Mouse (Mus musculus) ovary, adult 18-20 months (tissue): ENCODE results near the gene Rad23a.

Experiments used
- DNase-seq: peaks from one replicate; pipeline ENCODE4 v3.0.0; 2022; ENCODE audit warnings: low spot score, mixed read lengths

The Rad23a gene

DNA sequence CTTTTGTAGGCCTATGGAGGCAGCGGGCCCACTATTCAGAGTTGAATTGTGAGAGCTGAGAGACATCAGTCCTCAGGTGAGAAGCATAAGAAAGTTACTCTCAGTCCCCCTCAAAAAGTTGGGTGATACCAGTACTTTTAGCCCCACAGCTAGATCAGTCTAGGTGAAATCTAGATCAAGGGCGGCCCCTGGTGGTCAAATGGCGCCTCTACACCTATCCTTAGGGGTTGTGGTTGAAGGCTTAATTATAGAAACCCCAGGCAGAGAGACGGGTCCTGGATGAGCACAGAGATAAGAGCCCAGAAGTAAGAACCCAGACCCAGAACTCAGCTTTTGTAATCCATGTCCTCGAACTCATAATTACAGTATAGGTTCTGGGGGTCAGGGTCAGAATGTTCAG, 27.4 kb downstream of the Rad23a start:
- DNase-seq: no peak

DNA sequence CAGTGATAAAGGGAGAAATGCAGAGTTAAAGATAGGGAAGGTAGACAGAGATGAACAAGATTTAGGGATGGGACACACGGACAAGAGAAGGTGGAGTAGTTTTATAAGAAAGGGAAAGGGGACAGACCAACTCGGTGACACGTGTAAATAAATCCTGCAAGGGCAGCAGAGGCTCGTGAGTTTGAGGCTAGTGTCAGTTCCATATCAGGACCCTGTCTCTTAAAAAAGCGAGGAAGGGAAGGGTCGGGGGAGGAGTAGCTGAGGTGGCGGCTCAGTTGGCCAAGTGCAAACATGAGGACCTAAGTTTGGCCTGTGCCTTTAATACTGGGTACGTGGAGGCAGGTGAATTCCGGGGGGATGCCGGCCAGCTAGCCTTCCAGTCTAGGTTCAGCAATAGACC, 29.2 kb downstream of the Rad23a start:
- DNase-seq: no peak

DNA sequence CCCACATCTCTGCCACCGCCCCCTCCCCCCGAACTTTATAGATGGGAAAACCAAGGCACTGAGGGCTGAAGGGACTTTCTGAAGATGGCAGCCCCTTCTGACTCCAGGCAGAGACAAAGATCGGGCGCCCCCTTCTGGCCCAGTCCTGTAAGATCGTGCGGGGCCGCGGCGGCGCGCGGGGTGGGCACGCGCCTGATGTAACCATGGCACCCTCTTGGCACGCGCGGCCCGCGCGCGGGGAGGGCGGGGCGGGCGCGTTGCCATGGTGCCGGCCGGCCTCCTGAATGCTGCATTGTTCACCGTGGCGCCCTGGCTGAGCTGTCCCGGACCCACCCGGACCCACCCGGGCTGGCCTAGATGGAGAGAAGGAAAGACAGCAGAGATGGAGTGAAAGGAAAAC, 29.6 kb downstream of the Rad23a start:
- DNase-seq: peak; percentile 84

DNA sequence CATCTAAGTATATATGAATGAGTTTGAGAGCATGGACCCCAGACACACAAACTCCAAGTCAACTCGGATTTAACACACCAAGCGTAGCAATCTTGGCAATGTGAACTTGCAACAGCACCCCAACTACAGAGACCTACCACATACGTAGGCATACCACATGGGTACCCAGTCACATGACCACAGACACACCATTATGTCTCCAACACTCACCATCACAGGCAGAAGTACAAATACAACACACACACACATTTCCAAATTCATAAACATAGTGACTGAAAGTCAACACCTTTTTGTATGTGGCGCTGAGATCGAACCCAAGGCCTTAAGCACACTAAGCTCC, 30.6 kb downstream of the Rad23a start:
- DNase-seq: no peak

DNA sequence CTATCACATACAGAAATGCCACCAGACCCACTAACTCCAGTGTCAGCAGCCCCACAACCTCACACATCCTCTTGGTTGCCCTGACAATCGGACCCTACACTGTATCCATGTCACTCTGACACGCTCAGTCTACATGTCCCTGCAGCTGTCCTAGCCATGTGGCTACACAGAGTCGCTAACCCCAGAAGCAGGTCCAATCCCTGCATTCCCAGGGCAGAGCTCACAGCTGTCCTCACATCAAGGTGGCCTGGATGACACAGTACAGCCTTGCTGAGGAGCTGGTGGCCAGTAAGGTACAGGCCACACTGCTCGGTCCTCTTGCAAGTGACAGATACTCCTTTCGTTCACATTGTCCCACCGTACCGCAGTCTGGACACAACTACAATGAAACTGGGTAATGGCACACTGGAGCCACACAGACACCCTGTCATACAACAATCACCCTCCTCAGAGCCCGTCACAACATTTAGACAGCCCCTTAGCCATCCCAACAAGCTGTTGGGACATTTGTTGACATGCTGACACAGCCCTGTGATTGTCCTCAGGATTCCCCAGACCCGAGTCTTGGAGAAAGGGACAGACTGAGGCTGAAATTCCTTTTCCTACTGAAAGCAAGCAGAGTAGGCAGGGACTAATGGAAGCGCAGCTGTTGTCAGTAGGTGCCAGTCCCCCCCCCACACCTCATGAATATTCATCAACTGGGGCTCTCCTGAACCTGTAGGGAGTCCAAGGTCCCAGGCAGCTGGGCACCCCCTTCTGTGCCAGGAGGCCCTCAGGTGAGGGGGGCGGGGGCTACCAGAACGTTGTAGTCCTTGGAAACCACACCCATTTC, 31.1 kb downstream of the Rad23a start:
- no peak for DNase-seq

DNA sequence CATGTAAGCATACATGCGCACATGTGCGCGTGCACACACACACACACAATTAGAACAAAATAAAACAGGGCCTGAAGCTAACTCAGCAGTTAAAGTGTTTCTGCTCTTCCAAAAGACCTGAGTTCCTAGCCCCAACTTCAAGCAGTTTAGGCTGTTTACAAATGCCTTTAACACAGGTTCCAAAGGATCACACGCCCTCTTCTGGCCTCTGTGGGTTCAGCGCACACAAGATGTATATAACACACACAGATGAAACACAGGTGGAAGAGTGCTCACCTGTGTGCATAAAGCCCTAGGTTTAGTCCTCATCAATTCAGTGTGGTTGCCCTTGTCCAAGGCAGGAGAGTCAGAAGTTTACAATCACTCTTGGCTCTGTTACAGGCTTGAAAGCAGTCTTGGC, 34.4 kb downstream of the Rad23a start:
- no peak for DNase-seq

DNA sequence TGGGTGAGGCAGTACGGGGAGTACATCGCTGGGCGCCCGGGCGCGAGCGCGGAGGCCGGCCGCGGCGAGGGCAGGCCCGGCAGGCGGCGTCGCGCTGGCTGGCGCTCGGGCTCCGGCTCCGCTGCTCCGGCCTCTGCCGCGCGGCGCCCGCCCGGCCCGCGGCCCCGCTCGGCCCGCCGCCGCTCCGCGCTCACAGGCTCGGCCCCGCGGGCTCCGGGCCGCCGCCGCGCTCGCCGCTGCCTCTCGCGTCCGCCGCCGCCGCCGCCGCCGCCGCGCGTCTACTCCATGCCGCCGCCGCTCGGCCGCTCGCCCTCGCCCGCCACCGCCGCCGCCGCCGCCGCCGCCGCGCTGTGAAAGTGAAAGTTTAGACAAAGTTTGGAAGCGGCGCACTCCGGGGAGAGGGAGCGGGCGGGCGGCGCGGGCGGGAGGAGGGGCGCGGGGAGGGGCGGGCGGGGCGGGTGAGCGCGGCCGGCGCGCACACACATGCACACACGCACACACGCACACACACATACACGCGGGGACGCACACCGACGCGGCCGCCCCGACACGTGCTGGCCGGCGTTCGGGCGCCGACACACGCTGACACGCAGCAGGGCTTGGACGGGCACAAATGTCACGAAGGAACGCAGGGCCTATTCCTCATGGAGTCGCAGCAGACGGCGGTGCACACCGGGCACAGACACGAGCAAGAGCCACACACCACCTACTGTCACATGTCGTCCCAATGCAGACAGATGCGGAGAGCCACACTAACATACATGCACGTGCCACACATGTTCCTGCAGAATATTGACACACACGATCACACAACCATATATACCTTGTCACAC, 40.2 kb downstream of the Rad23a start, which contains the start of gene Nfix:
Gene Nfix (minus strand): TSS at position 346 of the 833 bp plus-strand sequence.
- peak; percentile 52 for DNase-seq

DNA sequence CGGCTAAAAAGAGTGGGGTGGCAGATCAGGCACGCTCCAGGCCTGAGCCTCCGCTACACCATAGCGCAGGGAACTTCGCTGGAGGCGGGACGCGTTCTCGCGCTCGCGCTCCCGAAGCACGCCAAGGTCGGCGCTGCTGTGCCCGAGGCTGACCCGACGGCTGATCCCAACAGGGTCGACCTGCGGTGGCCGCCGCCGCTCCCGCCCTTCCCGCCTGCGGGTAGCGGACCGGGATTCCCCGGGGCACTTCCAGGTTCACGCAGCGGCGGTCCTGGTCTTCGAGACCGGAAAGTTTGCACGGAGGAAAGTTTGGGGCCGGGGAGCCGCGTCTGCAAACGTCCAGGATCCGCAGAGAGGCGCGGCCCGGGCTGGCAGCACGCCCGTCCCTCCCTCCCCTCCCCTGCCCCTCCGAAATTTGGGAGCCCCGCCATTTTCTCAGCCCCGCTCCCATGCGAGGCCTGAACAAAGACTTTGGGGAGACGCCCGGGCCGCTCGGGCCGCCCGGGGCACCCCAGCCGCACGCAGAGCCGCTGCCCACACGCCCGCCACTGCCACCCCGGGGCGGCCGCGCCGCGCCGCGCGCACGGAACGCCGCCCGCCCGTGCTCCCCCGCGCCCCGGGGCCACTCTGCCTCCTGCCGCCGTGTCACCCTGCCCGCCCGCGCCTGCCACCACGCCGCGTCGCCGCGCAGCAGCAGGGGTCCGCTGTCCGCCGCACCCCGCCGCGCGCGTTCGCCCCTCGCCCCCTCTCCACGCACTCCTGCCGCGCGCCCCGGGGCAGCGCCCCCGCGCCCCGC, 41.1 kb downstream of the Rad23a start:
- DNase-seq: peak; percentile 57

DNA sequence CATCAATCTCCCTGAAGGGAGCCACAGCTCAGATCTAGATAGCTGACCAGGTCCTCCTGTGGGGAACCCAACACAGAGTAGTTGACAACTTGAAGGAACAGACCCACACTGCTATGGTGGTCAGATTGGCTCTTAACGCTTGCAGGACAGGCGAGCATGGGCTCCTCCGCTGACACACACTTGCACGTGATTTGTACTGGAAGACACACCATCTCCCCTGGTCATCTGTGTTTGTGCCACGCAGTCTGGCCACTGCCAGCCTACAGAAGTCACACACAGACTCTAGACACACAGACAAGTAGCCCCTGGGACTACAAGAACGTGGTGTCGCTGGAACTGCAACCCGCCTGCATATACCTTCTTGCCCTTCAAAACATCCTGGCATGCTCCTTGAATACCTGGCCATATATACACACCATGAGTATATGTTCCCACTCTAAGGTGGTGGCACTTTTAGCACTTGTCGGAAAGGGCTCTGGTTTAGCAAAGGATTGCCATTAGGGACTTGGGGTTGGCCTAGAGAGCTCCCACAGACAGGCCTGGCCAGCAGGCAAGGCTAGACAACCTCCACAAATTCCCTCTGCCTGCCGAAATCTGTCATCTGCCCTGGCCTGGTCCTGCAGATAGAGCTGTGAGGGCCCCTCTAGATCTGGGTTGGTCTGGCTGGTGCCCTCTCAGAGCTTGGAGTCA, 41.9 kb downstream of the Rad23a start:
- no peak for DNase-seq

DNA sequence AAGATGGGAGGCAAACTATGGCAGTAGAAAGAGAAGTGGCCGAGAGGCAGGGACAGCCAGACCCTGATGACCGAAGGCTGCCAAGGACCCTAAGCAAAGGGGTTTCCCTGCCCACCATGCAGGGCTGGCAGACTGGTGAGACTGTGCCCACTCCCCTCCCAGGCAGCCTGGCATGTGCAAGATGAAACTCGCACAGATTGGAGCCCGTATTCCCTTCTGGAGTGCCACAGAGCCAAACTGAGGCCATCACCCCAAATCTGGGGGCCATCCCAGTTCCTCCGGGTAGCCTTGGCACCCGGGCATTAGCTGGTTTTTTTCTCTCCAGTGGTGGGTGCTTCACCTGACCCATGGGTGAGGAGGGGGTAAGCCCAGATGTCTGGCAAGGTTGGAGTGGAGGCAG, 42.5 kb downstream of the Rad23a start:
- no peak for DNase-seq

DNA sequence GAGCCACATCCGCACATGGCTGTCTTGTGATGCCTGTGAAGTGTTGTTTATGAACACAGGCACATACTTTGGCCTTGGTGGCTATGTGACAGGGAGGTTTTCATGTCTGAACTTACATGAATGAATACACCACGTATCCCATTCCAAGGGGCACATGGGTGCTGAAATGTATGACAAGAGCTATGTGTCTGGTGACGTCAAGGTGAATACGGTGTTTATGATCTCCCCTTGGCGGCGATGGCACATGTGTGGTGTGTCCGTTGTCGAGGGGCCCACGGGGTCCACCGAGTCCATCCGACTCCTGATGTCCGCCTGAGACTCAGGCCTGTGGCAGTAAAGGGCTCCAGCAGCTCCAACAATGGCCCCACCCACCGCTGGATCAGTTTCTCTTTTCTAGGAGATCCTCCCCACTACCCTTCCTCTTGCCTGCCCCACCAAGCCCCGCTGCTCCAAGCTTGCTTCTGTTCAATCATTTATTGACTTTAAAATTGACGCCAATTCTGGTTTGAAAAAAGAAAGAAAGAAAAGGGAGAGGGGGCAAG, 43.1 kb downstream of the Rad23a start:
- DNase-seq: no peak

DNA sequence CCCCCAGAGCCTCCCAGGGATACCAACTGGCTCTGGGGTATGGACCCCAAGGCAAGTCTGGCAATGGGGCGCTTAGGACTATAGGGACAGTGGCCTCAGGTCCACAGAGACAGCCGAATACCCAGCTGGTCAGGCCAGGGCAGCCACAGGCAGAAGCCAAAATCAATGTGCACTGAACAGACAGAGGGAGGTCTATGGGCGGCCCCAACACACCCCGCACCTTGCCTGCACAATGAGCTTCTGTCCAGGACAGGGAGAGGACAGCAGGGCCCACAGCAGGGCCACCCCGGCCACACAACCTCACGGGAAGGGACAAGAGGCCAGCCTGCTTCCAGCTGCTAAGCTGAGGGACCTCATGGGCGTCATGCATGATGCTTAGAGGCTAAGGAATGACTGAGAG, 46.0 kb downstream of the Rad23a start:
- DNase-seq: no peak

DNA sequence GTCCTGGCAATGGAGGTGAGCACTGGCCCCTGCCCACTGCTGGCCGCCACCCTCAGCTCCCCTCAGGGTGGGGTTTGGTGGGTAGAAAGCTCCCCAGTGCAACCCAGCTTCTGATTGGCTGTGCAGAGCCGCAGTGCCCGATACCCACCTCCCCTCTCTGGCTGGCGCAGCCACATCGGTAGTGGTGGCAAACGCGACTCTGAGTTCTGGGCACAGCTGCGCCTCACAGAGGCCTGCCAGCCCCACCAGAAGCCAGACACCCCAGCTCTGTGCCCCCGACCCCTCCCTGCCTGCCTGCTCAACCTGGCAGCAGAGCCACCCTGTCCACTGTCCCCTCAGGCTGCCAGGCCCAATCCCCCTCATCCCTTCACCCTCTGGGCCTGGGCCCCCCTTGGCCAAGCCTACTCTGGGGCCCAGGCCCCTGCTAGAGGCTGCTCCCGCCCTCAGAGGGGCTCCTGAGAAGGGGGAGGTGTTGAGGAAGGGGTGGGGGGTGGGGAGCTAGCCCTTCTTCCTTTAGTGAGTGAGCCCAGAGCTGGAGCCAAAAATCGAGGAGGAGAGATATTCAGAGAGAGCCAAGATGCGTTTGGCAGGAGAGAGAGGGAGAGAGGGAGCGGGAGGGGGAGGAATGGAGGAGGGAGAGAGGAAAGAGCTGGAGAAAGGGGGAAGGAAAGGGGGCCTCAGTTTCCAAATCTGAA, 46.5 kb downstream of the Rad23a start:
- no peak for DNase-seq

DNA sequence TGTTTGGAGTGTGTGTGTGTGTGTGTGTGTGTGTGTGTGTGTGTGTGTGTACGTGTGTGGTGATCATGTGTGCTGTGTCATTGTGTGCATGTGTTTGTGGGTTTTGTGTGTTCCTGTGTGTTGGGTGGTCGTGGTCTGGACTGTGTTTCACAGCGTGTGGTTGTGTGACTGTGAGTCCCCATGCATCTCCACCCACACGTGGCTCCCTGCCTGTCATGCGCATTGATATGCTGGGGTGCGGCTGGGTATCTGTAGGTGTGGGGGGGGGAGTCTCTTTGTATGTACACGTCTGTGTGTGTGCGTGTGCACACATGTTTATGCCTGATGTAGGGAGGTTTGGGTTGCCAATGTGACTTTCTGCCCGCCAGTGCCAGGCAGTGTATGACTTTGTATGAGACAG, 47.3 kb downstream of the Rad23a start:
- DNase-seq: no peak

DNA sequence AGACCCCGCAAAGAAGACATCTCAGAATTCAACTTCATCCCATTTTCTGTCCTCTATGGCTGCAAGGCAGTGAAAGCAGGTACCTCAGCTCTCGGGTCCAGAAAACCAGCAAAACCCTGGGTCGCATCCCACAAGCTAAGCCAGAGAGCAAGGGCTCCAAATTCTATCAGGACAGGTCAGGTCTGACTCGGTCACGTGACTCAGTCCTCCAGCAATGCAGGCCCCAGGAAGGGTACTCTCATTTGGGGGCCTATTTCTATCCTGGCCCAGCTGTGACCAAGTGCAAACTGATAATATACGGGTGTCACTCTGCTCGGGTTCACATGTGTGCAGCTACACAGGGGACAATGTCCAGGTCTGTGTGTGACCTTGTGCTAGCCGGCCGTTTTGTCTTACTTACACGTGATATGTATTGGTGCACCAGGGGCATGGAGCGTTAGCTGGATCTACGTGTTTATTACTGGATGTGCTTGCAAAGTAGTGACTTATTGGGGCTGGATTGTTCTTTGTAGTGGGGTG, 48.0 kb downstream of the Rad23a start:
- DNase-seq: no peak

DNA sequence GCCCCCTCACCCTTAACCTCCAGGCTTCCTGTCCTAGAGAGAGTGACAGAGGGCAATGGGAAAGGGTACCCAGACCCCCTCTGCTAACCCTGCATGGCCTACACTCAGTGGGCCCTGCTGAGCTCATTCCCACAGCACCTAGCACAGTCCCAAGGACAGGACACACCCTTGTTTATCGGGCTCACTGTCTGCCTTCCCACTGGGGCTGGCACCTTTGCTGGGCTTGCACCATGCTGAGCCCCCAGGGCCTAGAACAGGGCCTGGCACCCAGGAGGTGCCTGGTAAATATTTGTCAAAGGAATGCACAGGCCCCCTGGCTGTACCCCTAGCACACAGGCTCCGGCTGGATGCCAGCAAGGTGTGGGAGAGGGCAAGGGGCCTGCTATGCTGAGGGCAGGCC, 49.9 kb downstream of the Rad23a start:
- DNase-seq: no peak

DNA sequence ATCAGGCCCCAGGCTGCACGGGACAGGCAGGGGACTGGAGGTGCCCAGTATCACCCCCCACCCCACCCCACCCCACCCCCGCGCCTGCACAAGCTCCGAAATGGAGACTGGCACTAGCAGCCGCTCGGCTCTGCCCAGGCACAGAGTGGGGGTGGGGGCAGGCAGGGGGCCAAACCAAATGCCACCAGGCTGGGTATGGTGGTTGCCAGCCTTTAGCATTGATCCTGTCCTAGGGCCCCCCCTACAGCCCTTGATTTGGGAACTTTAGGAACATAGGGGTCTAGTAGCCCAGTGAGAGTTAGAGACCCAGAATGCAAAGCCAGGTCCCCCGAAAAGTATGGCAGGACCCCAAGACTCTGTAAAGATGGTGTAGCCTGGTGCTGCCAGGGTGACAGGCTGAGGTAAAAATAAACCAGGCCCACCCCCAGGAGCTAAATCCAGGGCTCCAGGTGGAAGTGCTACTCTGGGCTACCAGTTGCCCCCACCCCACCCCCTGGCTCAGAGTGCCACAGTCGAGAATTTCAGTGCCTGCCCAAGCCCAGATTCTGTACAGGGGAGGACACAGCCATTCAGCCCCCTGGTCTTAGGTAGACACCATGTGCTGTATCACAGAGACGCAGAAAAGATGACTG, 50.5 kb downstream of the Rad23a start:
- no peak for DNase-seq

DNA sequence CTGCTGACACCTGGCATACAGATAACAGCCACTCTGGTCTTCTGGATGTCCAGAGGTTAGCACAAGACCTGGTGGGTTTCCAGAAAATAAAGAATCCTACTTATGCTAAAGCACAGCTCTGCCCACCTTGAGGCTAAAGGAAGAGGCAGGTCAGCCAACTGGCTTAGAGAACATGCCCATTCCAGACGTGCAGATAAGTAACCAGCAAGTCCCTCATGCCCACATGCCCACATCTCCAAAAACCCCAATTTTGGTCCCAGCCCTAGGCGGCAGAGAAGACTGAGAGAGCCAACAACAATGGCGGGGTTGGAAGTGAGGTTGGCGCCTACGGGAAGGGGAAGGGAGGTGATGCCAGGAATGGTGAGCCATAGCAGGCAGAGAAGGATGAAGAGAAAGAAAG, 51.1 kb downstream of the Rad23a start:
- no peak for DNase-seq

DNA sequence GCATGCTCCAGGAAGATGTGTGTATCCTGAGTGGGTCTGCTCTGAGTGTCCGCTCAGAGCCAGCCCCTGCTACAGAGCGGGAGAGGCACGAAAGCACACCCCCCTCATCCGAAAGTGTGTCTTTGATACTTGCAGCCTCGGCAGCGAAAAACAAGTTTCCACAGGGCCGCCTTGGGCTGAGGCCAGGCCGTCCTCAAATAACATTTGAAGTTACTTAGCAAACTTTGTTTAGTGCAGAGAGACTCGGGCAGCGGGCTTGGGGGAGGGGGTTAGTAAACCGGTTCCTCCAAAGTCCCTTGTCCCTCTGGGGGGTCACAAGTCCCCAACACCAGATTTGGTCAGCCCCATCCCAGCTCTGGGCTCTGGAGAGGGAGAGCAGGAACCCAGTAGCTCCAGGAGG, 51.6 kb downstream of the Rad23a start:
- DNase-seq: peak; percentile 51
